Mouse (Mus musculus): ENCODE measurements around the gene Plk5.

Gene Plk5

DNA sequence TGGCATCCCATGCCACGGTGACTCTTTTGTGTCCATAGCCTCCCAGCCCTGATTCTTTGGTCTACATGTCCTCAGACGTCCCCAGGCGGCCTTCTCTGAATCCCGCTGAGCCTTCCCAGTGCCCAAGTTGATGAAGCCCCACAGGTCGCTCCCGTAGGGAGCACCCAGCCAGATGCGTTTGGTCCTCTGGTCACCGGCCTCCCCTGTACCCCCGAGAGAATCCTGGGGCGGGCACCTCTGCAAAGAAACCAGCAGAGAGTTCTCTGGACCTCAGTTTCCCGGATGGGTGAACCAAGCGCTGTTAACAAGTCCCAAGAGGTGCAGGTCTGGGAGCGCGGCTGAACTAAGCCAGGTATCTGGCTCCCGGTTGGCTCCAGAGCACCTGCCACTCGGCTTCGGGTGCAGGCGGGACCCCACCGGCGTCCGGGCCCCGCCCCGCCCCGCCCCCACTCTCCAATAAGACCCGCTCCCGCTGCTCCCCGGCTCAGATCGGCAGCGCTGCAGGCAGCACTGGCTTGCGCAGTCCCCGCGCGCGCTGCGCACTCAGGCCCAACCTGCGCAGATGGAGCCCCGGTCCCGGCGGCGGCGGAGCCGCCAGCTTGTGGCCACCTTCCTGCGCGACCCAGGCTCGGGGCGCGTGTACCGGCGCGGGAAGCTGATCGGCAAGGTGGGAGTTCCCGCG lies at the start of gene Plk5:
Gene Plk5, plus strand, starts transcription at position 459 of the 682 bp plus-strand sequence.
- DNase-seq (ENCODE audit: low spot score) = no peak

DNA sequence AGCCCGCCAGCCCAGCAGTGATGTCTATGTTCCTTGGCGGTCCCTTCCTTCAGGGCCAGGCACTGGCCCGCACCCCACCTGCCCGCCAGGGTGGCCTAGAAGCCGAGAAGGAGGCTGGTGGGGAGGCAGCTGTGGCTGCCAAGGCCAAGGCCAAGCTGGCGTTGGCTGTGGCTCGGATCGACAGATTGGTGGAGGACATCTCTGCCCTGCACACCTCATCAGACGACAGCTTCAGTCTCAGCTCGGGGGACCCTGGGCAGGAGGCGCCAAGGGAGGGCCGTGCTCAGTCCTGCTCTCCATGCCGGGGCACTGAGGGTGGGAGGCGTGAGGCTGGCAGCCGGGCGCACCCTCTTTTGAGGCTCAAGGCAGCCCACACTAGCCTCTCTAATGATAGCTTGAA lies 44.7 kb upstream of the Plk5 start:
- no peak for DNase-seq (ENCODE audit: low spot score)

DNA sequence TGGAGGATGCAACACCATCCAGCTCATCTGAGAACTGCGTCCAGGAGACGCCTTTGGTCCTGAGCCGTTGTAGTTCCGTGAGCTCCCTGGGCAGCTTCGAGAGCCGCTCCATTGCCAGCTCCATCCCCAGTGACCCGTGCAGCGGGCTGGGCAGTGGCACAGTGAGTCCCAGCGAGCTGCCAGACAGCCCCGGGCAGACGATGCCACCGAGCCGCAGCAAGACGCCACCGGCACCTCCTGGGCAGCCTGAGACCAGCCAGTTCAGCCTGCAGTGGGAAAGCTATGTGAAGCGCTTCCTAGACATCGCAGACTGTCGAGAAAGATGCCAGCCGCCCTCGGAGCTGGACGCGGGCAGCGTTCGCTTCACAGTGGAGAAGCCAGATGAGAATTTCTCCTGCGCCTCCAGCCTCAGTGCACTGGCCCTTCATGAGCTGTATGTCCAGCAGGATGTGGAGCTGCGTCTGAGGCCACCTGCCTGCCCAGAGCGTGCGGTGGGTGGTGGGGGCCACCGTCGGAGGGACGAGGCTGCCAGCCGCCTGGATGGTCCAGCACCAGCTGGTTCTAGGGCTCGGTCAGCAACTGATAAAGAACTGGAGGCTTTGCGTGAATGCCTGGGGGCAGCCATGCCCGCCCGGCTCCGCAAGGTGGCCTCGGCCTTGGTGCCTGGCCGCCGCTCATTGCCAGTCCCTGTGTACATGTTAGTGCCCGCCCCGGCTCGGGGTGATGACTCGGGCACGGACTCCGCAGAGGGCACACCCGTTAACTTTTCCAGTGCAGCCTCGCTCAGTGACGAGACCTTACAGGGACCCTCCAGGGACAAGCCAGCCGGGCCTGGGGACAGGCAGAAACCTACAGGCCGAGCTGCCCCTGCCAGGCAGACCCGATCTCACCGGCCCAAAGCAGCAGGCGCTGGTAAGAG lies 43.4 kb upstream of the Plk5 start:
- no peak for DNase-seq (ENCODE audit: low spot score)

DNA sequence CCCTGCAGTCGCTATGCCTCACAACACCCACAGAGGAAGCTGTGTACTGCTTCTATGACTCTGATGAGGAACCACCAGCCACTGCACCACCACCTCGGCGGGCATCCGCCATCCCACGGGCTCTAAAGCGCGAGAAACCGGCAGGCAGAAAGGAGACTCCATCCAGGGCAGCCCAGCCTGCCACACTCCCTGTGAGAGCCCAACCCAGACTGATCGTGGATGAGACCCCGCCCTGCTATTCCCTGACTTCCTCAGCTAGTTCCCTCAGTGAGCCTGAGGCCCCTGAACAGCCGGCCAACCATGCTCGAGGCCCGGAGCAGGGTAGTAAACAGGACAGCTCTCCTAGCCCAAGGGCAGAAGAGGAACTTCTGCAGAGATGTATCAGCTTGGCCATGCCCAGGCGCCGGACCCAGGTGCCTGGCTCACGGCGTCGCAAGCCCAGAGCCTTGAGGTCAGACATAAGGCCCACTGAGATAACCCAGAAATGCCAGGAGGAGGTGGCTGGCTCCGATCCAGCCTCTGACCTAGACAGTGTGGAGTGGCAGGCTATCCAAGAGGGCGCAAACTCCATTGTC lies 42.5 kb upstream of the Plk5 start:
- DNase-seq (ENCODE audit: low spot score) = no peak

DNA sequence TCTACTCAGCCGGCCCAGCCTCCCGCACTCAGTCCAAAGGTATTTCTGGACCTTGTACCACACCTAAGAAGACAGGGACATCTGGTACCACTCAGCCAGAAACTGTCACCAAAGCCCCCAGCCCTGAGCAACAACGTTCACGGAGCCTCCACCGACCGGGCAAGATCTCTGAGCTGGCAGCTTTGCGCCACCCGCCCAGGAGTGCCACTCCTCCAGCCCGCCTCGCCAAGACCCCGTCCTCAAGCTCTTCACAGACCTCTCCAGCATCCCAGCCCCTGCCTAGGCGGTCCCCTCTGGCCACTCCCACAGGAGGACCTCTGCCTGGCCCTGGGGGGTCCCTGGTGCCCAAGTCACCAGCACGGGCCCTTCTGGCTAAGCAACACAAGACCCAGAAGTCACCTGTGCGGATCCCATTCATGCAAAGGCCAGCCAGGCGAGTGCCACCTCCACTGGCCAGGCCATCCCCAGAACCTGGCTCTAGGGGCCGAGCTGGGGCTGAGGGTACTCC lies 41.7 kb upstream of the Plk5 start:
- no peak for DNase-seq (ENCODE audit: low spot score)

DNA sequence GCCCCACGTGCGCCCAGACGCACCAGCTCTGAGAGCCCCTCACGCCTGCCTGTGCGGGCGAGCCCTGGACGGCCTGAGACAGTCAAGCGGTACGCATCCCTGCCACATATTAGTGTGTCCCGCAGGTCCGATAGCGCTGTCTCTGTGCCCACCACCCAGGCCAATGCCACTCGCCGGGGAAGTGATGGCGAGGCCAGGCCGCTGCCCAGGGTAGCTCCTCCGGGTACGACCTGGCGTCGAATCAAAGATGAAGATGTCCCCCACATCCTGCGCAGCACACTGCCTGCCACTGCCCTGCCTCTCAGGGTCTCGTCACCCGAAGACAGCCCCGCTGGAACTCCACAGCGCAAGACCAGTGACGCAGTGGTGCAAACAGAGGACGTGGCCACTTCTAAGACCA lies 40.9 kb upstream of the Plk5 start:
- DNase-seq (ENCODE audit: low spot score) = no peak

DNA sequence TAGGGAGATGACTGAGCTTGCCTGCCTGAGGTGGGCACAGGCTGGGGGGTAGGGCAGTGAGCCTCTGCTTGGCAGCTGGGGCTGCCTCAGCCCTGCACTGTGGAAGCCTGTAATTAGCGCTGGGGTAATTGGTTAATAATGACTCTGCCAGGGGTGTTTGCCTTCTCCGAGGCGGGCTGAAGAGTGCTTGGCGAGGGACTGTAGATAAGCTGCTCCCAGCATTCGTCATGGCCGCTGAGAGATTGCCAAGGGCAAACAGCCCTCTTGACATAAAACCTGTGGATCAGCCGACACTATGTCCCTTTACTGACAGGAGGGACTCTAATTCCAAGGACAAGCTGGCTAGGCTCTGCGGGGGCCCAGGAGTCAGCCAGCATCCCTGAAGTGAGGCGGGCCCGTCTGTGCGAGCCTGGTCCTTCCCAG lies 39.9 kb upstream of the Plk5 start:
- peak; percentile 28 for DNase-seq (ENCODE audit: low spot score)

DNA sequence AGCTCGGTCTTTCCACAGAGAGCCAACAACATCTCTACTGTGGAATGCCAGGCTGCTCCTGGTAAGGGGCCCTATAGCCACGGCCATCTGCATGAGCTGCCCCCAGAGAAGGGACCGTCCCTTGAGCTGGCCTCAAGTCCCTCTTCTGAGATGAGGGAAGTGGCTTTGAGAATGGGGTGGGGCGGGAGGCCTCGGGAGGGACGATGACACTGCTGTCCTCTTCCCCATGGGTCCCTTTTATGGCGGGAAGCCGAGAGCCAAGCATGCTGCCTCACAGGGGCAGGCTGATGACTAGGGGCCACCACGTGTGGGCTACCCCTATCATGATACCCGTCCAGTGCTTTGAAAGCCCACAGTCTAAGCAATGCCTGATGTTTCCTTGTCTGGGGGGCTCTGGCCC lies 39.2 kb upstream of the Plk5 start:
- DNase-seq (ENCODE audit: low spot score) = no peak

DNA sequence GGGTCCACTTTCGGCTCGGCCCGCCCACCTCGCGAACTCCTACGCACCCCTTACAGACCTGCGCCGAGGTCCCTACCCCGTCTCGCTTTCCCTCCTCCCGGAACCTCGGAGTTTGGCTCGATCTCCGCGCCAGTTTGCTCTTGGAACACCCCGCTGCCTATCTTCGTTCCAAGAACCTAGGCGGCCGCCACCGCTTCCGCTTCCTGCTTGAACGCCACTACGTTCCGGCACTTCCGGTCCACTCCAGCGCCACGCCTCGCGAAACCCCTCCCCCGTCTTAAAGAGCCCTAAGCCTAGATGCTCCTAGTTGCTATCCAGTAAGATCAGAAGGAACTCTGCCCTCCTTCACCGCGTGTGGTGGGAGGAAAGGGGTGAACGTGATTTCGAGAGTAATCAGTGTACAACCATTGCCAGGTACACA lies 35.9 kb upstream of the Plk5 start, which contains the start of gene 2310011J03Rik:
Gene 2310011J03Rik, minus strand, starts transcription at position 198 of the 421 bp plus-strand sequence.
- DNase-seq (ENCODE audit: low spot score) = peak; percentile 96

DNA sequence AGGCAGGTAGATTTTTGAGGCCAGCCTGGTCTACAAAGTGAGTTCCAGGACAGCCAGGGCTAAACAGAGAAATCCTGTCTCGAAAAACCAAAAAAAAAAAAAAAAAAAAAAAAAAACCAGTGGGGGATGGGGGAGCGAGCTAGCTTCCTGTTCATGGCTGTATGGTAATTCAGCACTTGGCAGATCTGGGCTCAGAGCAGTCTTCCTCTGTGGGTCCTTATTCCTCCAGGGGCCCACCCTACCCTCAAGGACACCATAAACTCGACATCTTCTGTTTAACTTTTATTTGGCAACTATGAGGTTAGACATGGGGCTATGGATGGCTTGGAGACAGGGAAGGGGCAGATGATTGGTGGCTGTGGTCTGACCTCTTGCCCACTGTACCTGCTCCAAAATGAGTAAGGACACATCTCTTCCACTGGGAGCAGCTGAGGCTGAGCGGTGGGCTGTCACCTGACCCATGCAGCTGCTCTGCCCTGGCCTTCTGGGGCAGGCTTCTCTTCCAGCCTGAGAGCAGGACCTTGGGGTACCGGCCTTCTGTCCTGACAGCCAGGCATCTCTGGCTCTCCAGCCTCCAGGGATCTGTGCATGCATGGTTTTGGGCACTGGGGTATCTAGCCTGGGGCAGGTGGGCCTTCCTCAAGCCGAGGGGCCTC lies 35.1 kb upstream of the Plk5 start:
- no peak for DNase-seq (ENCODE audit: low spot score)

DNA sequence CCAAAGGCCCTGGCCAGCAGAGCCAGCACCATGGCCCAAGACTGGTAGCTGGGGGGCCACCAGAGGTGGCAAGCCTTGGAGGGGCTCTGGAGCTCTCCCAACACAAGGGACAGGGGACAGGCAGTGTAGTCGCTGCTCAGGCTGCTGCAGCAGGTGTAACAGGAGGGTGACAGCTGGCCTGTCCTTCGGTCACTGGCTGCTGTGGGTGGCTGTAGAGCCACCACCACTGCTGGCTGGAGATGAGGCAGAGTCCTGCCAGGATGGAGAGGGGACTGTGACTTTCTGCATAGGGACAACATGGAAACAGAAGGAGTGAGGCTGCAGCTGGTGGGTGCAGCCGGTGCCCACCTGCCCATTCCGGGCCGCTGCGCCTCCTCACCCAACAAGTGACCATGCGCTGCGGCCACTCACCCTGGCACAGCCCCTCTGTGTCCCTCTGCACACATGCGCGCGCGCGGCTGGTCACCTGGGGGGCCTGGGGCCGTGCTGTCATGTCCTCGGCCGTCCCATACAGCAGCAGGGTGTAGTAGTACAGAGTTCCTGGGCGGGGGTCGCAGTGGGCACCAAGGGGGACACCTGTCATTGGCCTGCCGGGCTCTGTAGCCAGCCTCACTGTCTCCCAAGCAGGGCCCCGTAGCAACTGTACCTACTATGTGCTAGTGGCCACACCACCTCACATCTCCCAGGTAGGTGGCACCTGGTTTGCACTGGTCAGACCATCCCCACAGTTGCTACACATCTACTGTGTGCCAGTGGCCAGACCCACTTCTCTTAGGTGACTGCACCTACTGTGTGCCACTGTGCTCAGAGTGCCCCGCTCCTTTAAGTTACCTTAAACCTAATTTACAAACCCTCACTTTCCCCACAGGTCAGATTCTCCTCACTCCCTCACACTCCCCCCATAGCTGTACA lies 34.3 kb upstream of the Plk5 start:
- no peak for DNase-seq (ENCODE audit: low spot score)

DNA sequence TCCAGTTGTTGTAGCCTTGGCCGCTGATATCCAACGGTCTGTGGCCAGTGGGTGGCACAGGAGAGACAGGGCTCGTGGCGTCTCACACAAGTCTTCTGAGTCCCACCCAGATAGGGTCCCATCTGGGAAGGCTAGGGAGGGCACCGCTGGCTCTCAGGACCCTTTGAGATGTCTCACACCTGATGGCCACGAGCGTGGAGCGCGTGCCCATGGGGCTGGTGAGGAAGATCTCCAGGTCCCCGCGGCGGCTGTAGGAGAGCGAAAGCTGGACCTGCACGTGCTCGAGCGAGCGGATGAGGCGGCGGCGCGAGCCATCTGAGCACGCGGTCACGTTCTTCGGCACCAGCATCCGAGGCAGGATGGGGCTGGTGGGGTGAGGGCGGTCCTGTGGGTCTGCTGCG lies 33.4 kb upstream of the Plk5 start:
- DNase-seq (ENCODE audit: low spot score) = no peak

DNA sequence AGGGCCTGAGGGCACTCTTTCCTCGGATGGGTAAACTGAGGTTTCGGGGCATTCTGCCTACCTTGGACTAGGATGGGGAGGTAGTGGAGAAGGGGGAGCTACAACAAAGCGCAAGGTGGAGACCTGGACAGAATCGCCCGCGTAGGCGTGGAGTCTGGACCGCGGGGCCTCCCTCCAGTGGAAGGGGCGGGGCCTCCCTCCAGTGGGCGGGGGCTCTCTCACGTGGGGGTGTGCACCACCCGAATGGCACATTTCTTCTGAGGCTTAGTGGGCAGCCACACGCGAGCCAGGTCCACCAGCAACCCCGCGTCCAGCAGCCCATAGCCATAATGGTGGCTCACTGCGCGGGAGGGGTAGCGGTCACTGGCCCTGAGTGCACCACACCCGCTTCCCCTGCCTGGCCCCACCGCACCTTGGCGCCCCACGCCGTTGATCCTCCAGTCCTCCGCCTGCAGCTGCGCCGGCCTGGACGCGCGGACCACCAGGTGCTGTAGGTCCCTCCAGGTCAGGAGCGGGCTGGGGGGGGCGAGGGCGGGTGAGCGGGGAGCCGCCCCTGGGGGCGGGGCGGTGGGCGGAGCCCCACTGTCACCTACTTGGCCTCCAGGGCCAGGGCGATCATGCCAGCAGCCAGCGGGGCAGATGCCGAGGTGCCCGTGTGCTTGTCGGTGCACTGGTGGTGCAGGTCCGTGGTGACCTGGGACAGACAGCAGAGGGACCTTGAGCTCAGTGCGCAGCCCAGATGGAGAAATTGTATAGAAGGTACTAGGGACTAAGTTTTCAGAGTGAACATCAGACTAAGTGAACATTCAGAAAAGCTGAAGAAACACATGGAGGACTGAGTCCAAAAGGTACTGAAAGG lies 32.8 kb upstream of the Plk5 start:
- peak; percentile 73 for DNase-seq (ENCODE audit: low spot score)

DNA sequence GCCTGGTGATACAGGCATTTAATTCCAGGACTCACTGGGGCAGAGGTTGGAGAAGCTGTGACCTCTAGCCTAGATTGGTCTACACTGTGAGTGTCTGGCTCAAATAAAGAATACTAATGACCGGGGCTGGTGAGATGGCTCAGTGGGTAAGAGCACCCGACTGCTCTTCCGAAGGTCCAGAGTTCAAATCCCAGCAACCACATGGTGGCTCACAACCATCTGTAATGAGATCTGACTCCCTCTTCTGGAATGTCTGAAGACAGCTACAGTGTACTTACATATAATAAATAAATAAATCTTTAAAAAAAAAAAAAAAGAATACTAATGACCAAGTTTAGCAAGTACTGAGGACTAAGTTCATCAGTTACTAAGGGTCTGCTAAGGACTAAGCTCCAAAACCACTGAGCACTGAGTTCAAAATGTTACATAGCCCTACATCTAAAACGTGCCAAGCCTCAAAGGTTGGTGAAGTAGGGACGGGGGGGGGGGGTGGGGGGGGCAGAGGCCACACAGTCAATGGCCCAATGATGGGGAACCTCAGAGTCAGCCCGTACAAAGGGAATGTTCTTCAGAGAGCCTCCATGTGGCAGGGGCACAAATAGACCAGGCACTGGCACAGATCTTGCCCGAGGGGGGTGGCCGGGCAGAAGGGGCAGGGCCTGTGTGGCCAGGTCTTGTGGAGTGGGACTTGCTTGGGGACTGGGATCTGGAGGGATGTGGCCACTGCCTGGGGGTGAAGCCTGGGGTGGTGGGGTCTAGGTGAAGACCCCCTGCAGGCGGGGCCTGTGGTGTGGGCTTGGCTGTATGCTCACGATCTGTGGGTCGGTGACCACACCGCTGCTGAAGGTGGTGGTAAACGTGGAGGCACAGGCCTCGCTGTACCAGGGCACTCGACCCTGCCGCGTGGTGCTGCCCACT lies 31.9 kb upstream of the Plk5 start:
- DNase-seq (ENCODE audit: low spot score) = no peak

DNA sequence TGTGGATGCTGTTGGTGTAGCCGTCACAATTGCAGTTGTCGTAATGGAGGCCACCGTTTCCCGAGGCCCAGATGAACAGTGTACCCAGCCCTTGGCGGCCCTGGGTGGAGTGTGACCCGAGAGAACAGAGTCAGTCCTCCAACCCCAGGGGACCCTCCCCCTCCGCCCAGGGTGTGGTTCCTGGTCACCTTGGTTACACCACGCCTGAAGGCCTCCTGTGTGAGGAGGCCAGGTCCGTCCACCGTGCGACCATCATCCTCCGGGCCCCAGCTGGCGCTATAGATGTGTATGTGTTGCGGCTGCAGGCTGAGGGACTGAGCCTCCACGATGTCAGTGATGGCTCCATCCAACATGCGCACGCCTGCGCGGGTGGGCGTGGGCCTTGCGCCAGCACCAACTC lies 31.2 kb upstream of the Plk5 start:
- no peak for DNase-seq (ENCODE audit: low spot score)

DNA sequence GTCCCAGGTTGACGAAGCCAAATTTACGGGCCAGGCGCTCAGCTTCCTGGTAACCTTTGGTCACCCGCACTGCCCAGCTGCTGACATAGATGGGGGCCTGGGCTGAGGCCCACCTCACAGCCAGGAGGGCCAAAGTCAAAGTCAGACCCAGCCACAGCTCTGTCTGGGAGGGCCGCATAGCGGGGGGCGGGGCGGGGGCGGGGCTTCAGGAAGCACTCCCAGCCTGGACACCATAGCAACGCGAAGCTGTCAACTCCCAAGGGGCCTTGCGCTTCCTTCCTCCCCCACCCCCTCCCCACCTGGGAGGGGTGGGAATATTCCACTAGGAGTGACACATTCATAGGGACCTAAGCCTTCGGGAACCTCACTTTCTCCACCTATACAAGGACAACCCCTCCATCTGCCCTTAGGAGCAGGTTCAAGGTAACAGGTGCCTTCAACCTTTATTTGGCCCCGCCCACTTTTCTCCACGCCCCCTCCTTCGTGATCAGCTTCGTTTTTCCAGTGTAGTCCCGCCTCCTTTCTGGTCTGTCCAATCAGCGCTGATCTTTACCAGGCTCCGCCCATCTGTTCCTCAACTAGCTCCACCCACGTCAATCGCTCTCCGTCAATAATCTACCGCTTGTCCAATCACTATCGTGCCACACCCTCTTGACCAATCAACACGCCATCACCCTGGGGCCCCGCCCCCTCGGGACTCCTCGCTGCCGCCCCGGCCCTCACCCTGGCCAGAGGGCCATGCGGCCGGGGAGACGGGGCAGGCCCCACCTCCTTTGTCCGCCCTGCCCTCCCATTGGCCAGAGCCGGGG lies 26.8 kb upstream of the Plk5 start, which contains the start of the genes Pcsk4 and Reep6:
Gene Pcsk4, minus strand, starts transcription at position 226 of the 809 bp plus-strand sequence.
Gene Reep6, plus strand, starts transcription at position 681 of the 809 bp plus-strand sequence.
- DNase-seq (ENCODE audit: low spot score) = peak; percentile 97

DNA sequence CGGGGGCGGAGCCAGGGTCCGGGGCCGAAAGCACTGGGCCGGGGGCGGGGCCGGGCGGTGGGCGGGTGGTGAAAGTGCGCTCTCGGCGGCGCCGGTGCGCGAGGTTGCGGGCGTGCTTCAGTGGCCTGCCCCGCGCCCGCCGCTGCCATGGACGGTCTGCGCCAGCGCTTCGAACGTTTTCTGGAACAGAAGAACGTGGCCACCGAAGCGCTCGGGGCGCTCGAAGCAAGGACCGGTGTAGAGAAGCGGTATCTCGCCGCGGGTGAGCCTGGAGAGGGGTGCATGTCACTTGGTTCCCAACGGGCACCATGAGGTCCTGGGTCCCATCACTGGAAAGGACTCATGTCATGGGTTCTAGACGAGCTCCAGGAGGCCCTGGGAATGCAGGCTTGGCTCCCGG lies 26.2 kb upstream of the Plk5 start:
- no peak for DNase-seq (ENCODE audit: low spot score)

DNA sequence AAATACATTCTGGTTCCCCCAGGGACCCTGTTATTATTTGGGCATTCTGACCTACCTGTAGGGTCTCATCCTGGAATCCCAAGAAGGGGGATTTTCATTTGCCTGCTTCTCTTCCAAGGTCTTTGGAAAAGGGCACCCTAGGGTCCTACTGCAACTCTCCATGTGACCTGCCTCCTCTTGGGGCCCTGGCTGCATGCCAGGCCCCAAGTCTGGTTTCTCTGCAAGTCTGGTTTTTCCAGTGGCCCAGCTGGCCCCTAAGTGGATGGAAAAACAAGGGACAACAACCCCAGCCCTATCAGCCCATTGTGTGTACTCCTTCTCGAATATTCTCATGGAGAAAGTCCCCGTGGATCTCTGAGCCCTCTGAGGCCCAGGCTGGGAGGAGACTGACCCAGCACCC lies 25.4 kb upstream of the Plk5 start:
- DNase-seq (ENCODE audit: low spot score) = no peak
